Mouse (Mus musculus) forelimb bud, embryonic 11.5 days (tissue): ENCODE data around the gene Rhno1.

Experiments
- DNase-seq: peaks from one replicate; pipeline ENCODE4 v3.0.0-alpha.2; 2012; ENCODE audit warnings: low read depth, low spot score

Gene Rhno1

GRCm38 (mm10) chr6:128363007-128363825 is 505 bp upstream of the Rhno1 start:
- DNase-seq: no peak

- no peak for DNase-seq
Observed at GRCm38 (mm10) chr6:128361901-128362300, 810 bp downstream of the Rhno1 start.

GRCm38 (mm10) chr6:128358999-128359398 is 3.7 kb downstream of the Rhno1 start:
- peak; percentile 55 for DNase-seq

DNA sequence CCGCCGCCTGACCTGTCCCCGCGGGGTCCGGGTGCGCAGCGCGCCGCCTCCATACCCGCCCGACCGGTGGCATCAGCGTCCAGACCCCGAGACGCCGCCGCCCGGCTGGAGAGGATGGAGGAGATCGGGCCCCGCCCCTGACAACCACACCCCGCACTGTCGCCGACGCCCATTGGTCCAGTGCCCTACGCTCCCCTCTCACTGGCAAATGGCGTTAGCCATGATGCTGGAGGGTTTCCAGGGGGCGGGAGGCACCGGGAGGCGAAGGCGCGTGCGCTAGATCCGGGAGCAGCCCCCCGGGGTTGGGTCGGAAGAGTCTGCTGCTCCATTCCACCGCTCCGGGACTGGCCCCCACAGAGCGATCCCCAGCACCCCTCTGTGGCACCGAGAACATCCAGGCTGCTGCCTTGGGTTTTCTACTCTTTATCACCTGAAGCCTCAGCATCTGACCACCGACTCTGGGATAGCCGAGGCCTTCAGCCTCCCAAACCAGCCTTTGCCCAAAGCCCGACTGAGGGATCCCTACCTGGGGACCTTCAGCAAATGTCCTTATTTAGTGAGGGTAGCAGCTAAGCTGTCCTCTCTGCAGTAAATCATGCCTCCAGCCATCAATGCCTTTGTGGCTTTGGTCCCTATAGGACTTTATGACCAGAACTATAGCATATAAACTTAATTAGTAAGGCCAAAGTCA is 6.8 kb downstream of the Rhno1 start, which contains the start of gene Tulp3:
TSS of gene Tulp3 (minus strand) at position 126 of the 691 bp plus-strand sequence.
- DNase-seq: peak; percentile 95

DNA sequence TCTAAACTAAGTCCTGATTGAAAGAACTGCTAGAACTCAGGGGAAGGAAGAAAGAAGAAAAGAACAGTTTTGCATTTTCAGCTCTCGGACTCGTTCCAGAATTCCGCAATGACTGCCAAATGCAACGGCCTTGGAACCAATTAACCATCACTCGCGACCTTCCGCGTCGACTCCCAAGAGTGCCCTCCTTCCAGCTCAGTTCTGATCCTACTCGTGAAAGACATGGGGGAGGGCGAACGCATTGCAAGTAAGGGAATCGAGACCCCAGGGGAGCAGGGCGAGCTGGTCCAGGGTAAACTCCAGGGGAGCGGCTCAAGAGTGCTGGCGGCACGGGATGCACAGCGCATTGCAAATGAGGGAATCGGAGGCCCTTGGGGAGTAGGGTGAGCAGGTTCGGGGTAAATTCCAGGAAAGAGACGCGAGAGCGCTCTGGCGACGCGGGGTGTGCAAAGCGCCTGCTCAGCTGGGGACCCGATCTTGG is 7.5 kb downstream of the Rhno1 start:
- peak; percentile 52 for DNase-seq

DNA sequence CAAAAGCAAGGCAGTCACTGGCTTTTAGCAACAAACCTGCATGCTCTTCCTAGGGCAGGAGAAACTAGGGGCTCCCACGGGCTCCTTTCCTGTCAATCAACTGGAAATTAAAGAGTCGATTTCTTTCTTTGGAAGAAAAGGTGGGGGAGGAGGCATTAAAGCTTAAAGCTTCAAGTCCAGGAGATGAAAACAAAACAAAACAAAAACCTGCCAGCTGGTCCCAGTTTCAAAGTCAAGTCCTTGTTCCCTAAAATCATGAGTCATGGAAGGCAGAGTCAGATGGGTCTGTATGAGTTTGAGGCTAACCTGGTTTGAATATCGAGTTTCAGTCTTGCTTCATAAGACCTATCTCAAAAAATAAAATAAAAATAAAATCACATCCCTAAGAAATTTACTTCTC is 8.6 kb downstream of the Rhno1 start:
- no peak for DNase-seq

DNA sequence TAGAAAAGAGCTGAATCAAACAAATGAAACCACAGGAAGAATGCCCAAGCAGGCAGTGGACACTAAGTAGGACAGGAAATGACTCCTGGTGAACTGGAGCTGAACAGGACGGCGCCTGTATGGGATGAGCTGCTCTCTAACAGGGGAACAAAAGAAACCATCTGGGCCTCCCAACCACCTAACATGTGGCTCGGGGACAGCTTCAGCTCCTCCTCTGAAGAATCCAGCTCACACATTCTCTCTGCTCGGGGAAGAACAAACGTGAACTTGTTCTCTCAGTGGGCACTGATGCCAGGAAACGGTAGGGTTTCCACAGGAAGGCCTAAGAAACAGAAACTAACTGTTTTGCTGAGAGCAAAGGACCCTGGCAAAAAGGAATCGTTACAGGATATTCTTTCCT is 13.0 kb downstream of the Rhno1 start:
- no peak for DNase-seq

DNA sequence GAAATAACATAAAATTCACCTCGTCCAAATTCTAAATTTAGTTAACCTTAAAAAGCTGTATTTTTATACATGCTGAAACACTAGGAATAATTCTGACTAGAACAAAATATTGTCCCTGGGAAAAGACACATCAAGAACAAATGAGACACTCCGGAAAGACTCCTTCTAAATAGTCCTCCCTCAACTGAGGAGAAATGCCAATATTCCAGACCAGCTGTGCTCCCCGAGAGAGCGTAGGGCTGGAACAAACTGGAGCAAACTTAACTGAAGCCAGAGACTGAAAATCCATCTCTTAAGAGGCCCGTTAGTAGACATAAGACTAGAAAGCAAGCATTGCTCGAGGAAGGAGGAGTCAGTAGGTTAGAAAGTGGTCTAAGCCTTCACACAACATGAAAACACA is 15.9 kb downstream of the Rhno1 start:
- no peak for DNase-seq

DNA sequence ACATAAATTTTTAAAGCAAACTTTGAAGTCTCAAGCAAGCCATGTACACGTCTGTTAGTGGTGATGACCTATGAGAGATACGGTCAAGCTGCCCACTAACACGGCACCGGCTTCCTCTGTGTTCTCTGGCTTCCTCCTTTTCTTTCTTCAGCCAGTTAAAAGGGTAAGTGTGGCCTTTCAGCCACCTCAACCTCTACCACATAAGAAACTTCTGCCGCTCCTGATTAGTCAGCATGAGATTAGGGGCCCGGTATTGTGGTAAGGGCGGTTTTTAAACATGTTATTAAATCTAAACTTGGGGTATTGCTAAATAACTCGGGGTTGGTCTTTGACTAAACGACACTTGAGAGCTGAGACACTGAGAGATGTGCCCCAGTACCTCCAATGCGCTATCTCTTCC is 17.1 kb downstream of the Rhno1 start:
- DNase-seq: no peak

- no peak for DNase-seq
Observed at GRCm38 (mm10) chr6:128341956-128342723, 20.6 kb downstream of the Rhno1 start.

- peak; percentile 48 for DNase-seq
Observed at GRCm38 (mm10) chr6:128338876-128339275, 23.8 kb downstream of the Rhno1 start.

- no peak for DNase-seq
Observed at GRCm38 (mm10) chr6:128337467-128337866, 25.2 kb downstream of the Rhno1 start.

DNA sequence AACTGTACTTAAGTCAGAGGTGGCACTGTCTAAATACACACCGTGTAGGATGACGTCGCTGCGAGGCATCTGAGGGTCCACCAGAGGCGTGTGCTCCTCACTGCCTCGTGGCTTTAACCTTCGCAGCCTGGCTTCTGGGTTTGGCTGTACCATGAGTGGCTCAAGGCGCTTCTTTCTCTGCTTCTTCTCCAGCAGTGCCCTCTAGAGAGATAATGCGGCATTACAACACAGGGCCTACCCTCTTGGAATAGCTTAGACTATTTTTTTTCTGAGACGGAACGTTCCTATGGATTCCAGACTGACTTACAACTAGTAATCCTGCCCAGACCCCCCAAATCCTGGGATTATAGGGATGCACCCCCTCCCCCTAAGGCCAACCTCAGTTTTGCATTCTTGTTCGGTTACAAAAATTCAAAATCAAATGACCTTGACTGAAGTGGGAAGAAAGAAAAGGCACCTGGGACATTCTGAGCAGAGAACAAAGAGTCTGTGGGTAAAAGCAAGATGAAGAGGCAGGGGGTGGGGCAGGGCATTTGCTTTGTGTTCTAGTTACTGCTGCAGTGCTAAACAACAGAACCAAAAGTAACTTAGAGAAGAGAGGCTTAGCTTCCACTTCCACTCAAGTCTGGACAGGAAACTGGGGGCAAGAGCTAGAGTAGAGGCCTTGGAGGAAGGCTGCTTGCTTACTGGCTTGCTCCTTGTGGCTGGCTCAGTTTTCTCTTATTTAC is 28.1 kb downstream of the Rhno1 start:
- DNase-seq: peak; percentile 73

DNA sequence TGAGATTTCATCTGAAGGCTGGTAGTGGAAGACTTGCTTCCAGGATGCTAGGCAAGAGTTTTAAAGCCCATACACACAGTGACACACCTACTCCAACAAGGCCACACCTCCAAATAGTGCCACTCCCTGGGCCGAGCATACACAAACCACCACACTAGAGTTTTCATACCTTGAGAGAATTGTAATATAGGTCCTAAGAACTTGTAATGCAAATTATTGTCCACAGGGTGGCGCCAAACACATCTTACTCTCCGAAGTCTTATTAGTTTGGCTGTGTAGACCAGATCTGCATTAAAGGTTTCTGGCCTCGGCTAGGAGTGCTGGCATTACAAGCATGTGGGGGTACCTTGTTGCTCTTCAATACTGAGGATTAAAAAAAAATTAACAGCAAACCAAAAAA is 44.4 kb downstream of the Rhno1 start:
- DNase-seq: peak; percentile 77

GRCm38 (mm10) chr6:128315597-128315996 is 47.1 kb downstream of the Rhno1 start:
- no peak for DNase-seq

DNA sequence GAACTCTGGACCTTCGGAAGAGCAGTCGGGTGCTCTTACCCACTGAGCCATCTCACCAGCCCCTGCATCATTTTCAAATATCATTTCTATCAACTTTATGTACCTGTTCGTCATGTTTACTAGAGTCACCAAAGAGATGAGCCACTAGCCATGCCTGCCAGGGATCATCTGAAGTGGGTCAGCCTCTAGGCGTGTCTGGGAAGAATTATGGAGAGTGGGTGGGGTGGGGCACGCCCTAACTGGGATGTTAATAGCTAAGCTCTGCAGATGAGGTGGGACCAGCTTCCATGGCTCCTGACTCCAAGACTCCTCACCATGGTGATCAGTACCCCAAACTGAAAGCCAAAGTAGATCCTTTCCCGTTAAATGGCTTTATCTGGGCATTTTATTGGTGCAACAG is 47.9 kb downstream of the Rhno1 start:
- DNase-seq: no peak

- peak; percentile 89 for DNase-seq
Observed at GRCm38 (mm10) chr6:128308311-128308710, 54.4 kb downstream of the Rhno1 start.
